Mouse (Mus musculus): ENCODE measurements around the gene Arfgef2. TPM values are rescaled to one million over a fixed set of nuclear protein-coding genes. Genes with fewer than 3 reads are reported as not detected.

Arfgef2 gene
- polyA plus RNA-seq, 1 experiment from 2014 or later = 4.5 TPM

Other genes starting within 250 kb of the Arfgef2 start
- 25.5 and 28.0 TPM in 2 replicates for gene Prex1, start 91.8 kb upstream of the Arfgef2 start, polyA plus RNA-seq (2015; fragmentation: Nextera tagmentation; extraction: Ambion mirVana)
- 7.2 and 8.3 TPM in 2 replicates for gene Trp53rkb, start 13.1 kb upstream of the Arfgef2 start, polyA plus RNA-seq (2015; fragmentation: Nextera tagmentation; extraction: Ambion mirVana)
- 85.6 and 92.2 TPM in 2 replicates for gene Cse1l, start 100.5 kb downstream of the Arfgef2 start, polyA plus RNA-seq (2015; fragmentation: Nextera tagmentation; extraction: Ambion mirVana)
- gene Stau1, start 190.7 kb downstream of the Arfgef2 start, polyA plus RNA-seq (2015; fragmentation: Nextera tagmentation; extraction: Ambion mirVana) = 96.9 and 97.3 TPM in 2 replicates
- gene Ddx27, start 209.6 kb downstream of the Arfgef2 start, polyA plus RNA-seq (2015; fragmentation: Nextera tagmentation; extraction: Ambion mirVana) = 44.3 and 47.6 TPM in 2 replicates

Measured in embryonic facial prominence, embryonic 15.5 days (tissue).